Mouse (Mus musculus) liver, embryonic 14.5 days (tissue): Measurements from ENCODE around the gene Vav3.

ENCODE experiments used
- CTCF ChIP-seq: IDR thresholded peaks from 2 replicates; pipeline ENCODE4 v1.5.1; 2016; ENCODE audit warnings: antibody characterized with exemption, low read depth, control low read depth
- EP300 ChIP-seq: IDR thresholded peaks from 2 replicates; pipeline ENCODE4 v1.6.1; 2016; ENCODE audit warnings: antibody characterized with exemption, low read depth

GRCm38 (mm10) chr3:109522115-109522514 is 181.7 kb downstream of the Vav3 start:
- TF ChIP-seq CTCF (no peak), EP300 (no peak)
